Mouse (Mus musculus) small intestine, adult 2 months (tissue): ENCODE results near the gene Hopx. TPM values are rescaled to one million over a fixed set of nuclear protein-coding genes. Genes with fewer than 3 reads are reported as not detected.

Source experiments
- H3K27ac ChIP-seq: fragments of 200-500 bp; 2 replicates; pipeline ENCODE4 v1.5.1; 2012; ENCODE audit warnings: low read depth, low read length, control low read depth, inconsistent platforms; ENCODE audit not compliant: insufficient read depth
- H3K27me3 ChIP-seq: fragments of 200-500 bp; 2 replicates; pipeline ENCODE4 v1.6.1; 2012; ENCODE audit warnings: mild to moderate bottlenecking, moderate library complexity, low read length, inconsistent platforms; ENCODE audit not compliant: control insufficient read depth, insufficient read depth
- H3K36me3 ChIP-seq: fragments of 200-500 bp; 2 replicates; pipeline ENCODE4 v1.6.1; 2012; ENCODE audit warnings: mild to moderate bottlenecking, low read length, control low read depth, inconsistent platforms; ENCODE audit not compliant: control insufficient read depth, insufficient read depth
- H3K4me1 ChIP-seq: fragments of 200-500 bp; 2 replicates; pipeline ENCODE4 v1.6.1; 2012; ENCODE audit warnings: low read length, inconsistent platforms, mixed read lengths; ENCODE audit not compliant: control insufficient read depth, insufficient read depth, insufficient read length
- H3K4me3 ChIP-seq: fragments of 200-500 bp; 2 replicates; pipeline ENCODE4 v1.5.1; 2012; ENCODE audit warnings: low read depth, mild to moderate bottlenecking, control low read depth, inconsistent platforms, low read length, moderate library complexity
- CTCF ChIP-seq: fragments of 200-500 bp; IDR thresholded peaks from 2 replicates; pipeline ENCODE4 v1.5.1; 2012; ENCODE audit warnings: low read depth, mild to moderate bottlenecking, control low read depth, inconsistent platforms, low read length, moderate library complexity, mixed read lengths; ENCODE audit not compliant: insufficient replicate concordance, insufficient read length; ENCODE audit errors: extremely low read depth
- POLR2A ChIP-seq: fragments of 200-500 bp; IDR thresholded peaks from 2 replicates; pipeline ENCODE4 v1.6.1; 2012; ENCODE audit warnings: low read depth, mild to moderate bottlenecking, control low read depth, inconsistent platforms, low read length, moderate library complexity
- WGBS: fragments of 180-500 bp; shearing (Covaris S2); methylation state at CpG from one replicate; pipeline ENCODE4 v1.1.7; 2018; 5-methylcytosine and 5-hydroxymethylcytosine counted together
- polyA plus RNA-seq: library from polyadenylated mRNA; depleted of rRNA; stranded (reverse); fragments of >200 nt; gene quantifications from 2 replicates; pipeline ENCODE4 v1.2.3, GENCODE M21; 2012; rRNA removed

Gene Hopx
- polyA plus RNA-seq, 1 experiment, result 80.7 TPM

GRCm38 (mm10) chr5:77038451-77038850, 76.5 kb downstream of the Hopx start:
- Histone ChIP-seq H3K4me3 (no peak overlapping the region), H3K4me1 (no peaks in the 10 kb centered on the region), H3K27me3 (no peaks in the 10 kb centered on the region), H3K27ac (no peak overlapping the region), H3K36me3 (no peaks in the 10 kb centered on the region)
- WGBS, result 88% methylated on average over 10 of the region's 10 CpGs
- no peak for TF ChIP-seq POLR2A
- no peak for TF ChIP-seq CTCF

Other genes with a start within 250 kb of the Hopx start
- gene Aasdh, start 209.6 kb downstream of the Hopx start, polyA plus RNA-seq, result 1.2 and 2.2 TPM in 2 replicates
- gene Paics, start 163.8 kb downstream of the Hopx start, polyA plus RNA-seq, result 5.9 and 6.1 TPM in 2 replicates
- 1.2 TPM in 2 replicates for gene Ppat, start 163.5 kb downstream of the Hopx start, polyA plus RNA-seq
- gene Srp72, start 140.4 kb downstream of the Hopx start, polyA plus RNA-seq, result 3.9 and 5.8 TPM in 2 replicates
- gene Arl9, start 111.1 kb downstream of the Hopx start, polyA plus RNA-seq, result not detected in 2 replicates
- gene Thegl, start 99.1 kb downstream of the Hopx start, polyA plus RNA-seq, result 0.13 and 0.89 TPM in 2 replicates
- 0.25 TPM in 1 of 2 replicates, not detected in the other for gene Spink2, start 96.3 kb upstream of the Hopx start, polyA plus RNA-seq
- 1.3 and 2.5 TPM in 2 replicates for gene Rest, start 150.4 kb upstream of the Hopx start, polyA plus RNA-seq
- 9.6 and 10.9 TPM in 2 replicates for gene Noa1, start 195.0 kb upstream of the Hopx start, polyA plus RNA-seq
- gene Polr2b, start 195.0 kb upstream of the Hopx start, polyA plus RNA-seq, result 1.5 and 7.6 TPM in 2 replicates